Mouse (Mus musculus) urinary bladder, postnatal 36 days (tissue): ENCODE results near the gene Gpc6.

Experiments used
- DNase-seq, 2 experiments: peaks; one replicate each; pipeline ENCODE4 v3.0.0; 2022; ENCODE audit warnings: low spot score in 2 of 2, mixed read lengths in 1 of 2

Gpc6 gene

DNA sequence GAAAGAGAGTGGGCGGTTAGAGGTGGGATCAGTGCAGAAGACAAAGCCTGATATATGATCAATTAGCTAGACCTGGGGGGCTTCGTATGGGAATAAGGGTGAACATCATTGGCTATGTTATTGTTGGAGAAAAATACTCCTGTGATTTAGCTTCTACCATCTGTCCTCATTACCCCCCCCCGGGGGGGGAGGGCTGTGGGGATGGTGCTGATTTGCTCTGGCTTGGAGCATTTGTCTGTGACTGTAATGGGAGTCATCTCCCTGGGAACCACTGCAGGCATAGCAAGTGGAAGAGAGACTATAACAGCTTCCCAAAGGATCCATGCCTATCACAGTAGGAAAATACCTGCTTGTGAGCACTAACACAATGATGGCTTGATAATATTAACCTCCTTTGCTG is 783.7 kb downstream of the Gpc6 start:
- no peak for DNase-seq

DNA sequence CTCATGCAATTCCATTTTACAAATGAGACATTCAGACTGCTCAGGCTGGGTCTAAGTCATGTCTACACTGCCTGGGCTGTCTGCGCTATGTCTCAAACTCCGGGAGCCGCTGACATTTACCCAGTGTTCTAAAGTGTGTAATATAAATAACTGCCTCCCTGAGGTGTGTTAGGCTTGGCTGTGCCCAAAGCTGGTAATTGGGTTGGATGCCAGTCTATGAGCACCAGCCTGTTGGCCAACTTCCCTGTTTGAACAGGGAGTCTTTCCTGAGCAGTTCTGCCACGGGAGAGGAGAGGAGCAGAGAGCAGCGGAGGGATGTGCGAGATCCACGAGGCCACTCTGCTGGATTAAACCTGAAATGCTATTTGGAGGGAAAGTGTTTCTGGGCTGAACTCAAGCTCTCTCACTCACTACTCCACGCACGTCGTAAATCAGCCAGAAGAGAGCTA is 785.4 kb downstream of the Gpc6 start:
- DNase-seq: peak in 1 of 2 experiments; percentile 3

DNA sequence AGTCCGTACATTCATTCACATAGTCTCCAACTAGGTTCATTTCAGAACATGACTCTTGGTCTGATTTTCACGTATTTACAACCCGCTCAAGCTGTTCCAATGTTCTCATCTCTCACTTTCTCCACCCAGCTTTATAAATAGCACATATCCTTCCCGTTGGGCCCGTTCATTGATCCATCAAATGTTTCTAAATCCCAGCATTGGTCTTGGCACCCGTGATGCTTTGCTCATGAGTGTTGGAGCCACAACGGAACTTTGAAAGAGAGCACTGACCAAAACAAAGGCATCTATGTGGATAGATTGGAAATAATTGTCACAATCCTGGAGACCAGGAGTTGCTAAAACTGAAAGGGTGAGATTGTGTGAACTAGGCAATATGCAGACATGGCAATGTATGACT is 787.2 kb downstream of the Gpc6 start:
- DNase-seq: no peak

DNA sequence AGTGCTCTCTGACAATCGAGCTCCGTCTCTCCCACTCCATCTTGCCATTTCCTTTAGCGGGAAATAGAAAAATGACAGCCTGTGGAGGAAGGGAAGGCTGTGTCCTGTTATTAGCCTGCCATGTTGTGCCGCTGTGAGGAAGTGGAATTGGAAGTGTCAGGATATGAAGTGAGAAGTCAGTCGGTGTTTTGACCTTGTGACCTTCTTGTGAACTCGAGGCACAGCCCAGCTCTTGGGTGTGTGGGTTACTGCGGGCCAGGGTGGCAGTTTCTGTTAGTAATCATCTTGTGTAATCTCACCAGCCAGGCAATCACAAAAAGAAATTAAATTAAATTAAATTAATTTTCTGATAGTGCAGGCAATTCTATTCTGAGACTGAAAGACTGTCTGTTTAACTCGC is 789.0 kb downstream of the Gpc6 start:
- DNase-seq: no peak

DNA sequence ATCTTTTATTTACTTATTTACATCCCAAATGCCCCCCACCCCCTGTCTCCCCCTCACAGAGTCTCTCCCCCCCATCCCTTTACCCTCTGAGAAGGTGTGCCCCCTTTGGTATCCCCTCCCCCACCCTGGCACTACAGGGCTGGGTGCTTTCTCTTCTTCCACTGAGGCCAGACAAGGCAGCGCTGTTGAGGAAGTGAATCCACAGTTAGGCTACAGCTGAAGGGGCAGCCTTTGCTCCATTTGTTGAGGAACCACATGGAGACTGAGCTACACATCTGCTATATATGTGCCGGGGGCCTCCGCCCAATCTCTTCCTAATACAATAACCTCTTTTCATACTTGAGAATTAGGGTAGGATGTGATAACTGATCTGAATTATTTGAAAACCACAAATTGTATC is 791.2 kb downstream of the Gpc6 start:
- no peak for DNase-seq

DNA sequence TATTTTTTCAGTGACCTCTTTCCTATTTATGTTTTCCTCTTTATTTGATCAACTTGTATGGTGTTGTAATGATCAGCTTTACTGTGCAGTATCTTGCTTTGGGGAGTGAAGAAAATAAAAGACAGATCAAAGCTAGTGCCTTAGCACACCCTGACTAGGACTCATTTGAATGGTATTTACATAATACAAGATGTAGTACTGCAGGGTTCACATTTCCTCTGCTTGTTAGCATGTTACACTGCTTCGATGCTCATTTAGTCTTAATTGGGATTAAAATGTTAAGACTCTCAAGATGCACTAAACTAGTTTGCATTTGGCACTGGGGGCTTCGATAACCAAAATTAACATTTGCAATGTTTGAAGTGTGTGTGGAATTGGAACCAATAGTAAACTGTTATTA is 803.6 kb downstream of the Gpc6 start:
- DNase-seq: no peak

DNA sequence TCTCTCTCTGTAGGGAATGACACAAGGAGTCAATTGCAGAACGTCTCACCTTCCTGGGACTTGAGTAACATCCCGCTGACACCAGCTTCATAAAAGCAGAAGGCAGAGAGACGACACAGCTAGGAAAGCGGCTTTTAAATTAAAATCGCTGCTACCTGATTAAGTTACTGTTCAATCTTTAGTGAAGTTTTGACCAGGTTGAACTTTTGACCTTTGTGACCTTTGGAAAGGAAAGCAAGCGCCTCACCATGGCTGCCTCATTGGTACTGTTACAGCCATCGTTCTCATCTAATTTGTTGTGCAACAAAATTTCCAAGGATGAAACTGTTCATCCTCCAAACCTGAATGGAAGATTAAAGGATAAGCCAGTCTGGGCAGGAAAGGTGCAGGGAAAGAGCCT is 830.1 kb downstream of the Gpc6 start:
- DNase-seq: no peak

DNA sequence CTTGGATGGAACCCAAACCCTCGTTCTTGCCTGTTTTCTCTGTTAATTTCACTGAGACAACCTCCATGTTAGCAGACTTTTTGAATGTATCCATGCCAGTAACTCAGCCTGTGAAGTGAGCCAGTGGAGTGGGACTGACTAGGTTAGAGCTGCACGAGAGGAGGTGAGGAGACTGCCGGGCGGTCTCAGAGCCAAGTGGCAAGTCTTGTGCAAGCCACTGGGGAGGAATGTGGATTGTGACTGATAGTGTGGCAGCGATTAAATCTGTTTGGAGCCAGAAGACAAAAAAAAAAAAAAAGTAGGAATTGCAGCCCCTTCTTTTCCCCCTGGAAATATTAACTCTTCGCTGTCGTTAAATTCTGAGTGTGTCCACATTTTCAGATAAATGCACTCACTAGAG is 831.4 kb downstream of the Gpc6 start:
- DNase-seq: peak in 1 of 2 experiments; percentile 4

DNA sequence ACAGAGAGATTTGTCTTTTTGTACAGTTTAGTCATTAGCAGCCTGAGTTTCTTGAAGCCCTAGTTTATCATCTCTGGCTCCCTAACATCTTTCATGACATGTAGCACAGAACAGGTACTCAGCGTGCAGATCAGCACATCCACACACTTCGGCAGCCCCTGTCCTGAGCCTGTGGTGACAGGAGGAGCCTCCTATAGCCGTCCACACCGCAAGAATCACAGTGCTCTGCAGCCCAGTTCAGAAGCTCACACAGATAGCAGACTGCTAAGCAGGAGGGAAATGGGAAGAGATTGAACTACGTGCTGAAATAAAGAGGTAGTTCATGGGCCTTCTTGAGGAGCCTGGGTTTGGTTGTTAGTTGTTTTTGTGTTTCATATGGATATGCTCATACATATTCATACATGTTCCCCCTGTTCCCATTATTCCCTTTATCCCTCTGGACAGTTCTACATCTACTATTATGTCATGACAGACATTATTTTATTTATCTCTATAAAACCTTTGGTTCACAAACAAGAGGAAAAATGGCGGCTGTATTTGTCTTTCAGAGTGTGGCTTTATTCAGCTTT is 832.8 kb downstream of the Gpc6 start:
- DNase-seq: no peak

DNA sequence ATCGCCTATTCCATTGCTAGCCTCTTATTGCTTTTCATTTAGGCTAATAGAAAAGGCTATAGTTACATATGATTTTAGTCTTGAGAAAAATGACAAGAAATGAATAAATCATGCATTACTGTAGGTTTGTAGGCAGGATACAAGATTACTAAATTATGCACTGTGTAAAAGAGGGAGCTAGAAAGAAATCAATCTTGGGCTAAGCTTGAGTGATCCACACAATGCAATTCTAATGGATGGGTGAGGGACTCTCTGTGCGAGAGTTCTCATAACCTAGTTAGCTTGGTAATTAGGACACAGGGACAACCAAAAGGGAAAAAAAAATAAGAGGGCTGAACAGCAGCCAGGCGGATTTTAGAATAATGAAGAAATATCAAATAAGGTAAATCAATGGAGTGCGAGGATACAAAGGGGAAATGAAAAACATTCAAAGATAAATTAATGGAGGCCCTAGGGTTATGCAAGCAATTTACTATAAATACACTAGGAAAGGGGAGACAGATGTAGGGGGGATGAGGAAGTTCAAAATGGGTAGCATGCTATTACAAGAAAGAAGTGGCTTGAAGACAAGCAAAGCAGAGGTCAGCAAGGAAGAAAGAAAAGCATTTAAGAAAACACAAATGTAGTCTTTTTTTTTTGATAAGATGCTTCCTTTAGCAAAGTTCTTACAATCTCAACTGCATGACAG is 835.9 kb downstream of the Gpc6 start:
- DNase-seq: no peak

DNA sequence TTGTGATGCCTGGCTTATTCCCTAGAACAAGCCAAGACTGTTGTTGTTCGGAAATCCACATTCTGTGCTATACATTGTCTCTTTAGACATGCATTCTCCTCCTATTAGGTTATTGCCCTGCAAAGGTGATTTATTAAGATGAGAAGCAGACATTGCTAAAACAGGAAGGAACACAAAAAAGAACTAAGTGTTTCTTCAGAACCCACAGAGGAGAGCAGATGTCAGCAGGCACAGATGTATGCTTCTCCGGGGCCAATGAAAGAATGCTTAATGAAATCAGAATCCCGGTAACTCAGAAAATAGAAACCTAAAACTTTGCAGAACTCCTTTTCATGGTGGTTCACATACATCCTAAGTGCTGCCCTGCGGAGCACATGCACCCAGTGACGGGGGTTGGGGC is 837.8 kb downstream of the Gpc6 start:
- no peak for DNase-seq

DNA sequence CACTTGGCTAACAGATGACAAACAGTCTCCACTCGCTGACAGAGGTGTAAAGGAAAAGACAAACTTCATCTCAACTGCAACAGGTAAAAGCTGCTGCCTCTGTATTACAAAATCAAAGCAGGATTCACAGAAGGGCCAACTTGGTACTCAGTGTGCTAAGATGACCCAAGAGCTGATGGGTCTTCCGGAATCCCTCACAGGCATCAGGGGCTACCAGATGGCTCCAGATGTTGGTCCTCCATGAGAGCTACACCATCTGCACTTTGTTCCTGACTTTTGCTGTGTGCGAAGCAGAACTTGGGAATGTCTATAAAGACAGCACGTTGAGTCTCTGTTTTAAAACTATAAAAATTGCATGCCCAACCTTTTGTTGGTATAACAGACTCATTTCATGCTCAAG is 842.7 kb downstream of the Gpc6 start:
- no peak for DNase-seq

DNA sequence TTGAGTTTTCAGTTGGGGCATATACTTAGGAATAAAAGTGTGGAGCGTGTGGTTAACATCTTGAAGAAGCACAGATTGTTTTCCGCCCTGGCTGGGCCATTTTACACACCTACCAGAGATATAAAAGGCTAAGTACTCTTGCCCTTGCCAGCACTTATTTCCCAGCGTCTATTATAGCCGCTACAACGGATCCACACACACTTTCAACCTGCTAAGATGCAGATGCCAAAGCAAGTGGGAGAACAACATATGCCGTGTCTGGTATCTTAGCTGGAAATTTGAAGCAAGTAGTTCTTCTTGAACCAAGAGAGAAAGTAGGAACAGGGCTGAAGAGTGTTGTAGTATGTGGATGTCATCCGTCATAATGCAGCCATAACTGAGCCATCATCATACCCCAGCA is 843.6 kb downstream of the Gpc6 start:
- no peak for DNase-seq

DNA sequence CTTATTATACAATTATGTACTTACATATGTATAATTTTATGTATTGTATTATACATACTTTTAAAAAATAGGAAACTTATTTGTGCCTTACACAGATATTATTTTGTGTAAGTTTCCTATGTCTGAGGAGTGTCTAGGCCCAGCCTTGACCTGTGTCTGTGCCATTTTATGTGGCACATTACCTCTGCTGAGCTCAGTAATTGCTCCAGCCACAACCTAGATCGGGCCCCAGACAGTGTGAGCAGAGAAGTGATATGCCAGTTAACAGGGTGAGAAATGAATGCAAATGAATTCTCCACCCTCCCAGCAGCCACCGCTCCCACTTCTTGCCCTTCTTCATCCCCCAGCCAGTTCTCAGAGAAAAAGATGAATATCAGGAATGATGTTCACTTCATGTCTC is 848.3 kb downstream of the Gpc6 start:
- no peak for DNase-seq

DNA sequence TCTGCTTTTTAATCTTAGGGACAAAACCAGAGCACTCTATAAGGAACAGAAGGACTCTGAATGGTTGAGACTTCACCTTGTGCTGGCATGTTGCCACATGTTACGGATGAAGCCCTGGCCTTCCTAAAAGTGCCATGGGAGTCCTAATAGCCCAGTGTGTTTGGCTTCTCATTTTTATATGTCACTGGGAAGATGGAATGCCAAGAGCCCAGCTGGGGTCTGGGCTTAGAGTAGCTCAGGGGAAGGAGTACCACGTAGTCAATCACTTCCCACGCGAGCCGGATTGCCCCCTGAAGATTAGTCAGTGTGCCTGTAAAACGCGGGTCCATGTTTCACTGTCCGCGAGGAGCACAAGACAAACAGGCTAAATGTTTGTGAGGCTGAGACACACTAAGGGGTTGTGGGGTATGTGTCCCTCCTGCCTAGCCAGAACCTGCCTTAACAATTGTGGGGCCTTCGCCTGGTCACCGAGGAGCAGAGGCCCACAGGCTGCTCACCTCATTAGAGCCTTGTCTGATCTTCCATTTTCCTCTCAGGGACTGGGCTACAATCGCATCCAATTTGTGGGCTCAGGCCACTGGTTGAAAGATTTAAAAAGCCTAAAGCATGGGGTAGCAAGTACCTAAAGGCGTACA is 852.9 kb downstream of the Gpc6 start:
- no peak for DNase-seq

DNA sequence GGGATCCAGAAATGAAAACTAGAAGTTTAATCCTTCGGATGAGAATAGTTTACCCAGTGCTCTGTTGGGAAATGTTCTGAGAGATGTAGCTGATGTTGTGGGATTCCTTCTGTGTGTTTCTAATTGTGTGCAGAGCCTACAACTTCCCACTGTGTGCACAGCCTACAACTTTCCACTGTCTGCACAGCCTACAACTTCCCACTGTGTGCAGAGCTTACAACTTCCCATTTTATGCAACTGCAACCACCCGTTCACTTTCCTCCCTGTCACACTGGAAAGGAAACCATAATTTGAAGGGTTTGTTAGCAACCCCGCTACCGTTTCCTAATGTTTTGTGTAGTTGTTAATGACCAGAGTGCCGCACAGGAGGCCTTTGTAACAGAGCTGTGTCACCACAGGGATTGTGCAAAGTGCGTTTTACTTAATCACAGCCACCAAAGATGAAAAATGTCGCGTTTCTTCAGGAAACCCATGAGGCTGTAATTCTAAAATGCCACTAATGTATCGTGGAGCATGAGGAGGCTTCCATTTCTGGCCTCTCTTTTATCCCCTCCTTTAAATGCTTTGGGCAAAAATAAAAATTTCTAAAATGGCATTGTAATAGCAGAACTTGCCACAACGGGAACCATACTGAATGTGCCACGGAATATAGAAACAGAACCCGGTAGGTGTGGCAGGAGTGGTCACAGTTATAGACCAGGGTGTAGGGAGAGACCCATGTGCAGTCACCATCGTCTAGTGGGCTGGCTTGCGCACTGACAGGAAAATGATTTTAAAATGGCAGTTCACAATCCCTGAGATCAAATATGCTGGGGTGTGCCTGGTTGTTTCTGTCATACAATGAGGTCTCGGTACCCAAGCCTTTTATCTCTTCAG is 853.7 kb downstream of the Gpc6 start:
- no peak for DNase-seq

DNA sequence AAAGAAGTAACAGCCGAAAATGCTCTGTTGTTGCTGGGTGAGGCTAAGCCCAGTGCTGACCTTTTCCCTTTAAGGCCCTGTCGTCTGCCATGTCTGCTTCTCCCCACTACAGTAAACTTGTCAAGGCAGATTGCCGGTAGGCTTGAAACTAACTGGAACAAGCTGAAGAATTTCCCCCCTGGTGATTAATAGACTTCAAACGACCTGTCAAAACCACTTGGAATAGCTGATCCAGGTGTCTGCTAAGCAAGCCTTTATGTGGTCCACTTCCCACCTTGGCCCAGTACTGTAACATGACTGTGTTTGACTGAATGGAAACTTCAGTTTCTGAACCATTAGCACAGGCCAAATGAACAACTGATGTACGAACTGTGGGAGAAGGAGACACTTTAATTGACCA is 856.6 kb downstream of the Gpc6 start:
- DNase-seq: no peak

DNA sequence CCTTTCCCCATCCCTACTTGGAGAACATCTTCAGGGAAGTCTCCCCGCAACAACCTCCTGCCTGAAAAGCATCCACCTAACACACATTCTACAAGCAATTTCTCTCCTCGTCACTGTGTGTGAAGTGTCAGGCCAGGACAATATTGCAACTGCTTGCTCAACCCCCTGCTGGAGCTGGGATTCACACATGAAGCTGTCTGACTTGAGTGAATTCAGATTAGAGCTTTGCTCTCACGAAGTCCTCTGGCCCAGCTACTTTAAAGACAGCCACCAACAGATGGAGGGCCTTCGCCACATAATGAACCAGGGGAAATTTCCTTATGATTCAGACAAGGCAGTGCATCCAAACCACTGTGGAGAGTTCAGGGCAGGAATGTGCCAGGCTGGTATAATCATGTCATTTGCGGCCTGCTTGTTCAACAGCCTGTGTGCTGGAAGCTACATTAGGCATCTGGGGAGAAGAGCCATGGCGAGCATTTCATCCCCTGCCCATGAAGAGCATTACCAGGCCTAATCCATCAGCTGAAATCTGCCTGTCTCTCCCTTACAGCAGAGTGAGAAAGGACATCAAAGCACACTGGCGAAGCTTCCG is 858.7 kb downstream of the Gpc6 start:
- no peak for DNase-seq

DNA sequence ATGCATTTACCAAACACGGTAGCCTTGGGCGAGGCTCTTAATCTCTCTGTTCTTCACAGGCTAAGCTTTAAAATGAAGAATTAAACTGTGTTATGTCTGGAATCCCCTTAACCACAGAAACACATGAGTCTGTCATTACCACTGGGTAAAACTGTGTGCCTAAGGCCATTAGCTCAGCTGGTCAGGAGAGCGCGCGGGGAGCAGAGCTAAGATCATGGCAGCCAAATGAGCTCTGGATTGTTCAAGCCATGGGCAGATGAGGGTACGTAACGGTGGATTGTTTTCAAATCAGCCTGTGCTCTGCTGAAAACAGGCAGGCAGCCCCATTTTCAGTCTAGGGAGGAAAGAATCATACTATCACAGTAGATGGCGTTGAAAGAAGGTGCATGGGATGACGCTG is 859.8 kb downstream of the Gpc6 start:
- DNase-seq: no peak

DNA sequence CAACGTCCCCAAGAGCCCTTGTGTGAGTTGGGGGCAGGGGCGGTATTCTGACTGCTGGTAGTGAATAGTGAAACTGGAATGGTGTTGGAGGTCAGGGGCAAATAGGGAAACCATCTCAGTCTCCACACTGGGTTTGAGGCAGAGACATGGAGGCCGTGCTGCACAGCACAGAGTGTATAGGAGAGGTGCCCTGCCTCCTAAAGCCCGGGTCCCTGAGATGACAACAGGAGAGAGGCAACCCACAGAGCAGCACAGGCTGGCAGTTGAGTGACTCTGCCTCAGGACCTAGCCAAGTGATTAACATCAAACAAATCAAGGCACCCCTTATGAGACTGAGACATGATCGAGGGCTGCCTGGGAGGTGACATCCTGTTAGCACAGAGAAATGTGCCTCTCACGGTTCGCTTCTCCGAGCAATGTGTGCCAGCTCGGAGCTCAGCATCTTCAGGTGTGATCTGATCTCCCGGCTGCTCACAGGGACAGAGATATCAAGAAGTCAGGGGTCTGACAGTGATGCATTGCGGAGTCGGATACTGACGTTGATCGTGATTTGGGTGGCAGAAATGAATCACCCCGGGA is 860.5 kb downstream of the Gpc6 start:
- DNase-seq: no peak

DNA sequence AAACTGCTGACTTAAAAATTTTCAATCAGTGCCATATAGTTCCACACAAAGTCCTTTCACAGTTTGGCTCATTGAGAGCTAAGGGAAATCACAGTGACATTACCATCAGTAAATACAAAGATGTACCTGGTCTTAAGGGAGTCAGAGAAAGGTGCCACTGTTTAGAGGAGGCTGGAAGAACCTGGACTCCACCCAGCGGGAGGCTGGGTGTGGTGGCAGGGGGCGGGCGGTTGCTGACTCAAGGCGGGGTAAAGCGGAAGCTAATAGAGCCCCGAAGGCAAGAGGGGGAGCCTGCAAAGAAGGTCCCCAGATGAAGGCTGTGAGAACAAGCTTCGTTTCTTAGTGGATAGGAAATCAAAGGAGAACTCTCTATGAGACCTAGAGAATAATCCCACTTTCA is 861.5 kb downstream of the Gpc6 start:
- no peak for DNase-seq

DNA sequence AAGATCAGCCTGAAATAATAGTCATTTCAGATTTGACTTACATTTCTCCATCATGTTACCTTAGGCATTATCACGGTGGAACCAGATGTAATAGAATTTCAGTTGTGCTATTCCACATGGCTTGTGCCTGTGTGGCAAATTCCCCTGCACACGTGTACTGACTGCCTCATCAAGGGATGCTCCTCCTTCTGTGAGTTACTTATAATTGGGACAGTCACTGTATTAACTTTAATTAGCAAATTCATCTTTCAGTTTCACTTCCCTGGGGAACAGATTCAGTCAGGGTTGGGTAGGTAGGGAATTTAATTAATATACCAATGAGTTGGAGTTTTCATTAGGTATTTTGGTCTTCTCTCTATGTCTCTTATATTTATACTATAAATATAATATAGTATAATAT is 869.8 kb downstream of the Gpc6 start:
- DNase-seq: no peak
